Mouse (Mus musculus) stomach, embryonic 14.5 days (tissue): ENCODE measurements around the gene Cirbp. TPM values are rescaled to one million over a fixed set of nuclear protein-coding genes. Genes with fewer than 3 reads are reported as not detected.

ENCODE experiments used
- ATAC-seq: fragments of 200-750 bp; cut with Nextera tagmentation; 2 replicates; pipeline ENCODE4 v1.8.0; 2017; ENCODE audit warnings: low read depth, moderate TSS enrichment; ENCODE audit not compliant: insufficient number of reproducible peaks, insufficient read depth, low FRiP score
- H3K27ac ChIP-seq: fragments of 300-500 bp; sonication (generic); 2 replicates; pipeline ENCODE4 v1.5.1; 2014; ENCODE audit warnings: mild to moderate bottlenecking, low read length, moderate library complexity, mixed read lengths
- H3K27me3 ChIP-seq: fragments of 300-500 bp; sonication (generic); 2 replicates; pipeline ENCODE4 v1.6.1; 2014; ENCODE audit warnings: low read length, control low read depth, mixed read lengths; ENCODE audit not compliant: control insufficient read depth, insufficient read depth
- H3K36me3 ChIP-seq: fragments of 300-500 bp; sonication (generic); 2 replicates; pipeline ENCODE4 v1.6.1; 2014; ENCODE audit warnings: mild to moderate bottlenecking, control low read depth, low read length, moderate library complexity, mixed read lengths; ENCODE audit not compliant: control insufficient read depth, insufficient read depth
- H3K4me1 ChIP-seq: fragments of 300-500 bp; sonication (generic); 2 replicates; pipeline ENCODE4 v1.6.1; 2014; ENCODE audit warnings: low read length, control low read depth, mixed read lengths; ENCODE audit not compliant: control insufficient read depth, insufficient read depth
- H3K4me2 ChIP-seq: fragments of 300-500 bp; sonication (generic); replicated peaks from 2 replicates; pipeline ENCODE4 v1.6.1; 2014; ENCODE audit warnings: low read depth, low read length, control low read depth
- H3K4me3 ChIP-seq: fragments of 300-500 bp; sonication (generic); 2 replicates; pipeline ENCODE4 v1.5.1; 2014; ENCODE audit warnings: low read depth, low read length, control low read depth
- H3K9ac ChIP-seq: fragments of 300-500 bp; sonication (generic); replicated peaks from 2 replicates; pipeline ENCODE4 v1.6.1; 2014; ENCODE audit warnings: low read depth, mild to moderate bottlenecking, control low read depth, low read length, moderate library complexity, mixed read lengths
- H3K9me3 ChIP-seq: fragments of 300-500 bp; sonication (generic); 2 replicates; pipeline ENCODE4 v1.6.1; 2016; ENCODE audit warnings: low read depth, low read length, control low read depth; ENCODE audit not compliant: control insufficient read depth
- WGBS: fragments of 180-500 bp; shearing (Covaris S2); extraction: QIAGEN DNeasy Blood & Tissue Kit; methylation state at CpG from one replicate; pipeline ENCODE4 v1.1.7; 2014; 5-methylcytosine and 5-hydroxymethylcytosine counted together
- polyA plus RNA-seq: library from polyadenylated mRNA; unstranded; fragments of >200 nt; fragmentation: Nextera tagmentation; extraction: Ambion mirVana; gene quantifications from 2 replicates; pipeline ENCODE4 v1.2.1, GENCODE M21; 2014

Gene Cirbp
- polyA plus RNA-seq, 1 experiment from 2014 or later: 92.7 TPM

GRCm38 (mm10) chr10:80180288-80180687 lies 14.5 kb downstream of the Cirbp start:
- H3K9me3 ChIP-seq: no peaks in the 10 kb centered on the region
- peaks cover 12% of the 10 kb centered on the region; the same call in 1 of the 2 replicates for H3K4me1 ChIP-seq
- H3K4me2 ChIP-seq: peak overlapping the region; percentile 79
- H3K36me3 ChIP-seq: peaks cover 6% of the 10 kb centered on the region
- no peak overlapping the region for H3K27ac ChIP-seq
- WGBS: 42% methylated on average over 6 of the region's 6 CpGs
- ATAC-seq: no peak
- H3K9ac ChIP-seq: peak overlapping the region; percentile 89
- H3K4me3 ChIP-seq: peak overlapping the region; percentile 66
- no peaks in the 10 kb centered on the region for H3K27me3 ChIP-seq

- ATAC-seq: no peak
- Histone ChIP-seq H3K9me3 (no peaks in the 10 kb centered on the region), H3K27ac (no peak overlapping the region), H3K4me3 (peak overlapping the region; percentile 66; the same call in 1 of the 2 replicates), H3K4me2 (peak overlapping the region; percentile 79), H3K36me3 (peaks cover 6% of the 10 kb centered on the region), H3K4me1 (peaks cover 12% of the 10 kb centered on the region; the same call in 1 of the 2 replicates), H3K9ac (peak overlapping the region; percentile 89; the same call in 1 of the 2 replicates), H3K27me3 (no peaks in the 10 kb centered on the region)
- WGBS: 40% methylated on average over 5 of the region's 5 CpGs
Measured at GRCm38 (mm10) chr10:80180823-80181222, 15.0 kb downstream of the Cirbp start.

GRCm38 (mm10) chr10:80182547-80182946 lies 16.8 kb downstream of the Cirbp start:
- H3K4me1 ChIP-seq: peaks cover 12% of the 10 kb centered on the region; the same call in 1 of the 2 replicates
- H3K27ac ChIP-seq: no peak overlapping the region
- H3K4me2 ChIP-seq: no peak overlapping the region
- no peak overlapping the region for H3K4me3 ChIP-seq
- no peaks in the 10 kb centered on the region for H3K27me3 ChIP-seq
- H3K9me3 ChIP-seq: no peaks in the 10 kb centered on the region
- no peak overlapping the region for H3K9ac ChIP-seq
- ATAC-seq: no peak
- WGBS: 97% methylated on average over 7 of the region's 7 CpGs
- H3K36me3 ChIP-seq: peaks cover 11% of the 10 kb centered on the region

- no peaks in the 10 kb centered on the region for H3K9me3 ChIP-seq
- peaks cover 24% of the 10 kb centered on the region for H3K36me3 ChIP-seq
- peaks cover 10% of the 10 kb centered on the region; the same call in 1 of the 2 replicates for H3K4me1 ChIP-seq
- peaks cover 11% of the 10 kb centered on the region for H3K27me3 ChIP-seq
- H3K27ac ChIP-seq: no peak overlapping the region
- no peak overlapping the region for H3K9ac ChIP-seq
- WGBS: 54% methylated on average over 27 of the region's 27 CpGs
- H3K4me2 ChIP-seq: no peak overlapping the region
- H3K4me3 ChIP-seq: no peak overlapping the region
- ATAC-seq: no peak
Measured at GRCm38 (mm10) chr10:80186649-80187048, 20.9 kb downstream of the Cirbp start.

GRCm38 (mm10) chr10:80187739-80188138 lies 22.0 kb downstream of the Cirbp start:
- no peaks in the 10 kb centered on the region for H3K9me3 ChIP-seq
- H3K36me3 ChIP-seq: peaks cover 17% of the 10 kb centered on the region; the same call in 1 of the 2 replicates
- WGBS: 92% methylated on average over 10 of the region's 10 CpGs
- no peak overlapping the region for H3K9ac ChIP-seq
- no peak for ATAC-seq
- peaks cover 14% of the 10 kb centered on the region for H3K27me3 ChIP-seq
- peaks cover 10% of the 10 kb centered on the region; the same call in 1 of the 2 replicates for H3K4me1 ChIP-seq
- H3K27ac ChIP-seq: no peak overlapping the region
- H3K4me2 ChIP-seq: no peak overlapping the region
- H3K4me3 ChIP-seq: no peak overlapping the region

GRCm38 (mm10) chr10:80188453-80189024 lies 22.8 kb downstream of the Cirbp start:
- H3K27me3 ChIP-seq: peaks cover 14% of the 10 kb centered on the region
- H3K4me1 ChIP-seq: peaks cover 10% of the 10 kb centered on the region; the same call in 1 of the 2 replicates
- 78% methylated on average over 15 of the region's 15 CpGs for WGBS
- H3K4me2 ChIP-seq: no peak overlapping the region
- peaks cover 17% of the 10 kb centered on the region; the same call in 1 of the 2 replicates for H3K36me3 ChIP-seq
- H3K9me3 ChIP-seq: no peaks in the 10 kb centered on the region
- H3K27ac ChIP-seq: no peak overlapping the region
- no peak overlapping the region for H3K4me3 ChIP-seq
- no peak for ATAC-seq
- H3K9ac ChIP-seq: no peak overlapping the region

GRCm38 (mm10) chr10:80189999-80190398 lies 24.2 kb downstream of the Cirbp start:
- H3K9ac ChIP-seq: peak overlapping the region; percentile 30; the same call in 1 of the 2 replicates
- WGBS: 14% methylated on average over 21 of the region's 21 CpGs
- no peak for ATAC-seq

GRCm38 (mm10) chr10:80190491-80191051 lies 24.8 kb downstream of the Cirbp start:
- under 1% methylated on average over 46 of the region's 48 CpGs for WGBS

More at GRCm38 (mm10) chr10:80189999-80190398, 24.2 kb downstream of the Cirbp start:
- peaks cover 10% of the 10 kb centered on the region; the same call in 1 of the 2 replicates for H3K4me1 ChIP-seq
- no peak overlapping the region for H3K27ac ChIP-seq
- peak overlapping the region; percentile 61 for H3K4me2 ChIP-seq
- peaks cover 14% of the 10 kb centered on the region for H3K27me3 ChIP-seq
- no peaks in the 10 kb centered on the region for H3K9me3 ChIP-seq
- peaks cover 17% of the 10 kb centered on the region; the same call in 1 of the 2 replicates for H3K36me3 ChIP-seq
- H3K4me3 ChIP-seq: peak overlapping the region; percentile 37

More at GRCm38 (mm10) chr10:80190491-80191051, 24.8 kb downstream of the Cirbp start:
- Histone ChIP-seq H3K9me3 (no peaks in the 10 kb centered on the region), H3K4me1 (peaks cover 10% of the 10 kb centered on the region; the same call in 1 of the 2 replicates), H3K4me3 (peak overlapping the region; percentile 37), H3K27ac (no peak overlapping the region), H3K4me2 (peak overlapping the region; percentile 61), H3K36me3 (peaks cover 17% of the 10 kb centered on the region; the same call in 1 of the 2 replicates), H3K27me3 (peaks cover 14% of the 10 kb centered on the region), H3K9ac (peak overlapping the region; percentile 30; the same call in 1 of the 2 replicates)
- ATAC-seq: peak; percentile 20; the same call in 1 of the 2 replicates
